Mouse (Mus musculus): ENCODE data around the gene Plpp2. TPM values are rescaled to one million over a fixed set of nuclear protein-coding genes. Genes with fewer than 3 reads are reported as not detected.
A peak's percentile ranks its signal among the peaks of the same experiment; 100 is the strongest.

Plpp2 gene
- polyA plus RNA-seq, 1 experiment = 3.6 TPM

GRCm38 (mm10) chr10:79574350-79574749 lies 40.8 kb upstream of the Plpp2 start:
- no peaks in the 10 kb centered on the region for H3K4me1 ChIP-seq (ENCODE audit: control insufficient read depth, insufficient read depth, low read length)
- TF ChIP-seq POLR2A (IDR thresholded peaks at IDR 0.05; ENCODE audit: extremely low read depth, insufficient read depth, low read length) (no peak), CTCF (IDR thresholded peaks at IDR 0.05; ENCODE audit: extremely low read depth, insufficient read depth, low read length) (no peak)

GRCm38 (mm10) chr10:79573611-79574010 lies 40.0 kb upstream of the Plpp2 start:
- H3K4me1 ChIP-seq (ENCODE audit: control insufficient read depth, insufficient read depth, low read length) = no peaks in the 10 kb centered on the region
- no peak overlapping the region for H3K27ac ChIP-seq (ENCODE audit: insufficient read depth, low read length)
- no peak overlapping the region for H3K4me3 ChIP-seq (ENCODE audit: insufficient read depth, low read length)
- no peak for TF ChIP-seq CTCF (IDR thresholded peaks at IDR 0.05; ENCODE audit: extremely low read depth, insufficient read depth, low read length)
- no peak for TF ChIP-seq POLR2A (IDR thresholded peaks at IDR 0.05; ENCODE audit: extremely low read depth, insufficient read depth, low read length)

More at GRCm38 (mm10) chr10:79574350-79574749, 40.8 kb upstream of the Plpp2 start:
- Histone ChIP-seq H3K27ac (ENCODE audit: insufficient read depth, low read length) (no peak overlapping the region), H3K4me3 (ENCODE audit: insufficient read depth, low read length) (no peak overlapping the region)

GRCm38 (mm10) chr10:79571314-79571713 lies 37.7 kb upstream of the Plpp2 start:
- Histone ChIP-seq H3K27ac (ENCODE audit: insufficient read depth, low read length) (no peak overlapping the region), H3K4me3 (ENCODE audit: insufficient read depth, low read length) (no peak overlapping the region), H3K4me1 (ENCODE audit: control insufficient read depth, insufficient read depth, low read length) (no peaks in the 10 kb centered on the region)
- no peak for TF ChIP-seq CTCF (IDR thresholded peaks at IDR 0.05; ENCODE audit: extremely low read depth, insufficient read depth, low read length)
- no peak for TF ChIP-seq POLR2A (IDR thresholded peaks at IDR 0.05; ENCODE audit: extremely low read depth, insufficient read depth, low read length)

- TF ChIP-seq POLR2A (IDR thresholded peaks at IDR 0.05; ENCODE audit: extremely low read depth, insufficient read depth, low read length) (no peak), CTCF (IDR thresholded peaks at IDR 0.05; ENCODE audit: extremely low read depth, insufficient read depth, low read length) (no peak)
- Histone ChIP-seq H3K4me3 (ENCODE audit: insufficient read depth, low read length) (no peak overlapping the region), H3K27ac (ENCODE audit: insufficient read depth, low read length) (no peak overlapping the region), H3K4me1 (ENCODE audit: control insufficient read depth, insufficient read depth, low read length) (no peaks in the 10 kb centered on the region)
Measured at GRCm38 (mm10) chr10:79569921-79570320, 36.3 kb upstream of the Plpp2 start.

GRCm38 (mm10) chr10:79559716-79560115 lies 26.1 kb upstream of the Plpp2 start:
- H3K4me1 ChIP-seq (ENCODE audit: control insufficient read depth, insufficient read depth, low read length) = no peaks in the 10 kb centered on the region
- no peak overlapping the region for H3K4me3 ChIP-seq (ENCODE audit: insufficient read depth, low read length)
- TF ChIP-seq POLR2A (IDR thresholded peaks at IDR 0.05; ENCODE audit: extremely low read depth, insufficient read depth, low read length) = no peak
- TF ChIP-seq CTCF (IDR thresholded peaks at IDR 0.05; ENCODE audit: extremely low read depth, insufficient read depth, low read length) = no peak
- no peak overlapping the region for H3K27ac ChIP-seq (ENCODE audit: insufficient read depth, low read length)

GRCm38 (mm10) chr10:79557496-79557895 lies 23.9 kb upstream of the Plpp2 start:
- no peak overlapping the region for H3K27ac ChIP-seq (ENCODE audit: insufficient read depth, low read length)
- no peak for TF ChIP-seq CTCF (IDR thresholded peaks at IDR 0.05; ENCODE audit: extremely low read depth, insufficient read depth, low read length)
- TF ChIP-seq POLR2A (IDR thresholded peaks at IDR 0.05; ENCODE audit: extremely low read depth, insufficient read depth, low read length) = no peak
- peaks cover 5% of the 10 kb centered on the region for H3K4me1 ChIP-seq (ENCODE audit: control insufficient read depth, insufficient read depth, low read length)
- H3K4me3 ChIP-seq (ENCODE audit: insufficient read depth, low read length) = no peak overlapping the region

- H3K27ac ChIP-seq (ENCODE audit: insufficient read depth, low read length) = no peak overlapping the region
- peaks cover 5% of the 10 kb centered on the region for H3K4me1 ChIP-seq (ENCODE audit: control insufficient read depth, insufficient read depth, low read length)
- no peak for TF ChIP-seq POLR2A (IDR thresholded peaks at IDR 0.05; ENCODE audit: extremely low read depth, insufficient read depth, low read length)
- no peak for TF ChIP-seq CTCF (IDR thresholded peaks at IDR 0.05; ENCODE audit: extremely low read depth, insufficient read depth, low read length)
- no peak overlapping the region for H3K4me3 ChIP-seq (ENCODE audit: insufficient read depth, low read length)
Measured at GRCm38 (mm10) chr10:79556951-79557350, 23.4 kb upstream of the Plpp2 start.

GRCm38 (mm10) chr10:79555238-79555724 lies 21.7 kb upstream of the Plpp2 start:
- TF ChIP-seq POLR2A (IDR thresholded peaks at IDR 0.05; ENCODE audit: extremely low read depth, insufficient read depth, low read length) = no peak
- TF ChIP-seq CTCF (IDR thresholded peaks at IDR 0.05; ENCODE audit: extremely low read depth, insufficient read depth, low read length) = no peak
- Histone ChIP-seq H3K4me1 (ENCODE audit: control insufficient read depth, insufficient read depth, low read length) (peaks cover 5% of the 10 kb centered on the region), H3K4me3 (ENCODE audit: insufficient read depth, low read length) (peak overlapping the region; percentile 45), H3K27ac (ENCODE audit: insufficient read depth, low read length) (no peak overlapping the region)

GRCm38 (mm10) chr10:79554330-79555237 lies 21.0 kb upstream of the Plpp2 start, which contains the start of gene Mier2:
Gene Mier2, minus strand, starts transcription at chr10:79555199.
- H3K27ac ChIP-seq (ENCODE audit: insufficient read depth, low read length) = peak within 1 kb of the TSS; percentile 50; the same call in 1 of the 2 replicates
- TF ChIP-seq POLR2A (IDR thresholded peaks at IDR 0.05; ENCODE audit: extremely low read depth, insufficient read depth, low read length) = 0 out of 2 replicates have a peak, but pooled peaks have one; percentile 25
- no peak for TF ChIP-seq CTCF (IDR thresholded peaks at IDR 0.05; ENCODE audit: extremely low read depth, insufficient read depth, low read length)
- peaks cover 5% of the 10 kb centered on the region for H3K4me1 ChIP-seq (ENCODE audit: control insufficient read depth, insufficient read depth, low read length)
- peak within 1 kb of the TSS; percentile 45 for H3K4me3 ChIP-seq (ENCODE audit: insufficient read depth, low read length)
